Mouse (Mus musculus) limb, embryonic 13.5 days (tissue): Measurements from ENCODE around the gene Dlg2. TPM values are rescaled to one million over a fixed set of nuclear protein-coding genes. Genes with fewer than 3 reads are reported as not detected.

ENCODE experiments used
- ATAC-seq: fragments of 200-750 bp; cut with Nextera tagmentation; 2 replicates; pipeline ENCODE4 v1.8.0; 2017; ENCODE audit warnings: low read depth, moderate number of reproducible peaks, moderate TSS enrichment; ENCODE audit not compliant: low FRiP score
- H3K27ac ChIP-seq: fragments of 300-500 bp; sonication (generic); 2 replicates; pipeline ENCODE4 v1.5.1; 2015; ENCODE audit warnings: inconsistent platforms, mild to moderate bottlenecking, moderate library complexity
- H3K27me3 ChIP-seq: fragments of 300-500 bp; sonication (generic); 2 replicates; pipeline ENCODE4 v1.6.1; 2015; ENCODE audit warnings: mild to moderate bottlenecking, inconsistent platforms
- H3K36me3 ChIP-seq: fragments of 300-500 bp; sonication (generic); 2 replicates; pipeline ENCODE4 v1.6.1; 2015; ENCODE audit warnings: inconsistent platforms, mild to moderate bottlenecking, moderate library complexity
- H3K4me1 ChIP-seq: fragments of 300-500 bp; sonication (generic); 2 replicates; pipeline ENCODE4 v1.6.1; 2015; ENCODE audit warnings: inconsistent platforms
- H3K4me2 ChIP-seq: fragments of 300-500 bp; sonication (generic); replicated peaks from 2 replicates; pipeline ENCODE4 v1.6.1; 2015; ENCODE audit warnings: inconsistent platforms, mild to moderate bottlenecking, moderate library complexity
- H3K4me3 ChIP-seq: fragments of 300-500 bp; sonication (generic); 2 replicates; pipeline ENCODE4 v1.5.1; 2015; ENCODE audit warnings: moderate library complexity, mild to moderate bottlenecking, inconsistent platforms
- H3K9ac ChIP-seq: fragments of 300-500 bp; sonication (generic); 2 replicates; pipeline ENCODE4 v1.6.1; 2015; ENCODE audit warnings: mild to moderate bottlenecking, inconsistent platforms
- H3K9me3 ChIP-seq: fragments of 300-500 bp; sonication (generic); 2 replicates; pipeline ENCODE4 v1.6.1; 2016; ENCODE audit warnings: inconsistent platforms
- WGBS: fragments of 180-500 bp; shearing (Covaris S2); methylation state at CpG from one replicate; pipeline ENCODE4 v1.1.7; 2015; 5-methylcytosine and 5-hydroxymethylcytosine counted together
- polyA plus RNA-seq: library from polyadenylated mRNA; unstranded; fragments of >200 nt; fragmentation: Nextera tagmentation; extraction: Ambion mirVana; gene quantifications from 2 replicates; pipeline ENCODE4 v1.2.1, GENCODE M21; 2015

Gene Dlg2
- 4.2 and 4.7 TPM in 2 replicates for polyA plus RNA-seq

DNA sequence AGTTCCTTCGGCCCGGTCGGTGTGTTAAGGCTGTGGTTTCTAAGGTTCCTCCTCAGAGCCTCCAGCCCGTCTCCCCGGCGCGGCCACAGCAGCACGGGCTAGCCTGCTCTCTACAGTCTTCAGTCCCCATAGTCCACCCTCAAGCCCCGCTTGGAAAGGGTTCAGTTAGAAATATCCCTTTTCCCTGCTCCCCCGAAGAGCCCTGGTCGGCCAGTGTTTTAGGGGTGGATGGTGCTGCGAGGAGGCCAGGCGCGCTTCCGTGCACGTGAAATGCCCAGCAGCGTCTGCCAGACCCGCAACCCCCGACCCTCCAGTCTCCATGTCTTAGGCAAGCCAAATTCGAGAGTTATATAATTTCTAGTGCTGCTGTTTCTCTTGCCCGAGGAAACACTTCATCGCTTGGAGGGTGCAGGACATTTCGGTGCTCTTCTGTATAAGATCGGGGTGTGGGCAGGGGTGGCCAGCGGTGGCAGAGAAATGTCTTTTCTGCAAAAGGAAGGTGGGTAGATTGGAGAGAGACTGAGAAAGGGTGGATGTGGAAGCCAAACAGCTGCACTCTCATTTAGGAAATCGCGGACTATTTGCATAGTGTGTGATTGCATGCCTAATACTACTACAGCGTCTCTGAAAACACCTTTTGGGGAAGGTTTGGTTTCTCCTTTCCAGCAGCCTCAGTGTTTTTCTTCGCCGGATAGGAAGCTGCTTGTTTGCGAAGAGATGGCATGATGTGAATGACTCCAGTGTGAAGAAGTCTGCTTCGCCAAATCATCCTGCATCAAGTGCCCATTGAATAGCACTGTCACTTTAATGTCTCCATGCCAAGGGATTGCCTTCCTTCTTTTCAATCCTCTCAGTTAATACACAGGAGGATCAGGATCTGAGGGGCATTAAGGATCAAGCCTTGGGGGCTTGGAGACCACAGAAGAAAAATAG lies at the start of gene Dlg2:
Gene Dlg2 (plus strand): TSS at position 360 of the 933 bp plus-strand sequence.
- under 1% methylated on average over 32 of the region's 32 CpGs for WGBS
- ATAC-seq = no peak; the same call in 1 of the 2 replicates

DNA sequence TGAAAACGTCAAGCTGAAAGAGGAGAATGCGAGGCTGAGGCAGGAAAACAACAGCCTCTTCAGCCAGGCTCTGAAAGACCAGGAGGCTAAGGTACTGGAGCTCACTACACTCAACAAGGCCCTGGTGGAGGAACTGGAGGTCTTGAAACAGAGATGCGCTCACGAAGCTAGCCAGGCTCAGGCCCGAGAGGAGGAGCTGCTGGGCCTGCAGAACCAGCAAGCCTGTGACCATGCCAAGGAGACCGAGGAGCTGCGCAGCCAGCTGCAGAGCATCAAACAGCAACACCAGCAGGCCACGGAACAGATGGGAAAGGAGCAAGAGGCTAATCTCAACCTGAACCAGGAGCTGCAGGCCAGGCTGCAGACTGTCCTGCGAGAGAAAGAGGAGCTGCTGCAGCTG lies 49.5 kb upstream of the Dlg2 start:
- 64% methylated on average over 9 of the region's 9 CpGs for WGBS
- peak overlapping the region; percentile 67 for H3K4me2 ChIP-seq
- no peaks in the 10 kb centered on the region for H3K9me3 ChIP-seq
- 0 out of 2 replicates have a peak, but pooled peaks cover 6% of the 10 kb centered on the region for H3K4me1 ChIP-seq
- H3K27ac ChIP-seq = no peak overlapping the region
- H3K4me3 ChIP-seq = peak overlapping the region; percentile 42
- no peaks in the 10 kb centered on the region for H3K36me3 ChIP-seq
- no peaks in the 10 kb centered on the region for H3K27me3 ChIP-seq
- peak overlapping the region; percentile 55; the same call in 1 of the 2 replicates for H3K9ac ChIP-seq
- no peak for ATAC-seq

More for the DNA sequence above, at the start of gene Dlg2:
- Histone ChIP-seq H3K9ac (peak within 1 kb of the TSS; percentile 77), H3K27me3 (peaks cover 11% of the 10 kb centered on the region), H3K4me2 (peak within 1 kb of the TSS; percentile 89), H3K36me3 (no peaks in the 10 kb centered on the region; the same call in 1 of the 2 replicates), H3K4me3 (peak within 1 kb of the TSS; percentile 68), H3K27ac (no peak within 1 kb of the TSS), H3K4me1 (peaks cover 10% of the 10 kb centered on the region; the same call in 1 of the 2 replicates), H3K9me3 (no peaks in the 10 kb centered on the region)

GRCm38 (mm10) chr7:90432221-90432620 lies 44.3 kb upstream of the Dlg2 start:
- no peak for ATAC-seq
- H3K4me1 ChIP-seq = no peaks in the 10 kb centered on the region

GRCm38 (mm10) chr7:90440044-90440443 lies 36.4 kb upstream of the Dlg2 start:
- H3K27me3 ChIP-seq = no peaks in the 10 kb centered on the region
- WGBS = 90% methylated on average over 4 of the region's 4 CpGs
- H3K4me2 ChIP-seq = no peak overlapping the region
- no peak overlapping the region for H3K9ac ChIP-seq
- no peak overlapping the region for H3K27ac ChIP-seq
- H3K4me3 ChIP-seq = no peak overlapping the region
- H3K36me3 ChIP-seq = no peaks in the 10 kb centered on the region
- H3K9me3 ChIP-seq = no peaks in the 10 kb centered on the region
- ATAC-seq = no peak
- 0 out of 2 replicates have a peak, but pooled peaks cover 3% of the 10 kb centered on the region for H3K4me1 ChIP-seq

More at GRCm38 (mm10) chr7:90432221-90432620, 44.3 kb upstream of the Dlg2 start:
- H3K27me3 ChIP-seq = no peaks in the 10 kb centered on the region
- no peaks in the 10 kb centered on the region for H3K9me3 ChIP-seq
- no peak overlapping the region for H3K4me2 ChIP-seq
- H3K27ac ChIP-seq = no peak overlapping the region
- H3K4me3 ChIP-seq = no peak overlapping the region
- H3K9ac ChIP-seq = no peak overlapping the region
- no peaks in the 10 kb centered on the region for H3K36me3 ChIP-seq

DNA sequence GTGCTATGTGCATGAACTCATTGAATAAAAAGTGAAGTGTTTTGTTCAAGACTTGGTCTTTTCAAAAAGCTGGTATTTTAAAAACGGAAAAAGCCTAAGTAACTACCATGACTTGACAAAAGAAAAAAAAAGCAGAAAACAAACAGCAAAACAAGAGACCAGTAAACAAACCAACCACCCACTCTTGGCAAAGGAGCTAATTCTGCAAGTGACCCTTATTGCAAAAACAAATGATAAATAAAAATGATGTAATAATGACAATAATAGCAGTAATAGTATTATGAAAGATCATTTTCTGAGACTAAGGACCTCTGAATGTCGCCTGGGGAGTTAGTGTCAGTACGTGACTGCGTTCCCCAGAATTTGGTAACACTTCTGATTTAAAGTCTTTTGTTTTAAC lies 34.4 kb upstream of the Dlg2 start:
- H3K4me1 ChIP-seq = peaks cover 6% of the 10 kb centered on the region; the same call in 1 of the 2 replicates
- H3K27ac ChIP-seq = no peak overlapping the region
- H3K27me3 ChIP-seq = no peaks in the 10 kb centered on the region
- H3K9me3 ChIP-seq = no peaks in the 10 kb centered on the region
- H3K36me3 ChIP-seq = 0 out of 2 replicates have a peak, but pooled peaks cover under 1% of the 10 kb centered on the region
- peak overlapping the region; percentile 62 for H3K4me2 ChIP-seq
- H3K4me3 ChIP-seq = peak overlapping the region; percentile 99
- ATAC-seq = no peak
- WGBS = 14% methylated on average over 4 of the region's 4 CpGs
- peak overlapping the region; percentile 58 for H3K9ac ChIP-seq

DNA sequence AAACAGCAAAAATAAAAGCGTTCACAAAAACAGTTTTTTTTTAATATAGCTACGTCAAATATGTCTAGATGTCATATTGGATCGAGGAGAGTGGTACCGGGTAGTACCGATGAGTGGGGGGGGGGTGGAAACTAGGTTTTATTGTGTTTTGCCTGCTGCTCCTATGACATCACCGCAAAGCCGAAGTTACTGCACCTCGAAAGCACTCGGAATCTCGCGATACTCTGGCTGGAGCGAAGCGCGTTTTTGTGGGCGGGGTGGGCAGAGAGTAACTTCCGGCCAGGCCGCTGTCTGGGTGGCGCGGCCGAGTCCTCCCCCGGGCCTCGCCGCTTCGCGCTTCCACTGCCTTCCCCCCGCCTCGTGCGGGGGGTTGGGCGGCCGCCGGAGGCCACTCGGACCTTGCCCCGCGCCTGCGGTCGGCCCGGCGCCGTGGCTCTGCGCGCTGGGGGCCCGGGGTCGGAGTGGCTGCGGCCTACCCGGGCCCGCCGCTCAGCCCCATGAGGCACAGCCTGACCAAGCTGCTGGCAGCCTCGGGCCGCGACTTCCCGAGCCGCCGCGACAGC lies 33.9 kb upstream of the Dlg2 start, which contains the start of gene Crebzf:
Gene Crebzf (plus strand): TSS at position 212 of the 563 bp plus-strand sequence.
- WGBS = under 1% methylated on average over 41 of the region's 54 CpGs
- H3K9me3 ChIP-seq = no peaks in the 10 kb centered on the region
- H3K4me1 ChIP-seq = peaks cover 6% of the 10 kb centered on the region; the same call in 1 of the 2 replicates
- H3K9ac ChIP-seq = peak within 1 kb of the TSS; percentile 99
- H3K27ac ChIP-seq = peak within 1 kb of the TSS; percentile 97
- no peaks in the 10 kb centered on the region for H3K27me3 ChIP-seq
- H3K36me3 ChIP-seq = peaks cover 5% of the 10 kb centered on the region
- H3K4me3 ChIP-seq = peak within 1 kb of the TSS; percentile 99
- peak; percentile 97 for ATAC-seq
- H3K4me2 ChIP-seq = peak within 1 kb of the TSS; percentile 96

GRCm38 (mm10) chr7:90443101-90444091 lies 33.1 kb upstream of the Dlg2 start:
- peak overlapping the region; percentile 96 for H3K4me2 ChIP-seq
- no peaks in the 10 kb centered on the region for H3K9me3 ChIP-seq
- H3K36me3 ChIP-seq = peaks cover 6% of the 10 kb centered on the region
- no peaks in the 10 kb centered on the region for H3K27me3 ChIP-seq
- H3K4me3 ChIP-seq = peak overlapping the region; percentile 99
- WGBS = under 1% methylated on average over 112 of the region's 123 CpGs
- ATAC-seq = peak; percentile 64
- peaks cover 6% of the 10 kb centered on the region; the same call in 1 of the 2 replicates for H3K4me1 ChIP-seq
- peak overlapping the region; percentile 99 for H3K9ac ChIP-seq
- H3K27ac ChIP-seq = peak overlapping the region; percentile 97

DNA sequence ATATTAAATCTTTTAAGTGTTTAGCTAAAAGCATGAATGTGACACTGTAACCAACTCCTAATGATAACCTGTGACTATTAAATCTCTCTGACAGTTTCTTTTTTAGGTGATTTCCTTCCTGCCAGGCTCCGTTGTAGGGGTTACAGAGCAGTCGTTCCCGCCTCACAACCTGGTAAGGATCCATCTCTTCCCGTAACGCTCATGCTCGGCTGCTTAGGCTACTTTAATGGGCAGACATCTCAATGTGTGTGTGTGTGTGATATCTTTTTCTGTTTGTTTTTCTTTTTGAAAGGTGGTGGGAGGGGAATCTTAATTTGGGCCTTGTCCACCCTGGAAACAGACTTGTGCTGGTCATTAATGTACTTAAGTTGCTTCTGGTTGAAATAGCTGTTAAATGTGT lies 32.3 kb upstream of the Dlg2 start:
- no peak for ATAC-seq
- no peak overlapping the region for H3K27ac ChIP-seq

DNA sequence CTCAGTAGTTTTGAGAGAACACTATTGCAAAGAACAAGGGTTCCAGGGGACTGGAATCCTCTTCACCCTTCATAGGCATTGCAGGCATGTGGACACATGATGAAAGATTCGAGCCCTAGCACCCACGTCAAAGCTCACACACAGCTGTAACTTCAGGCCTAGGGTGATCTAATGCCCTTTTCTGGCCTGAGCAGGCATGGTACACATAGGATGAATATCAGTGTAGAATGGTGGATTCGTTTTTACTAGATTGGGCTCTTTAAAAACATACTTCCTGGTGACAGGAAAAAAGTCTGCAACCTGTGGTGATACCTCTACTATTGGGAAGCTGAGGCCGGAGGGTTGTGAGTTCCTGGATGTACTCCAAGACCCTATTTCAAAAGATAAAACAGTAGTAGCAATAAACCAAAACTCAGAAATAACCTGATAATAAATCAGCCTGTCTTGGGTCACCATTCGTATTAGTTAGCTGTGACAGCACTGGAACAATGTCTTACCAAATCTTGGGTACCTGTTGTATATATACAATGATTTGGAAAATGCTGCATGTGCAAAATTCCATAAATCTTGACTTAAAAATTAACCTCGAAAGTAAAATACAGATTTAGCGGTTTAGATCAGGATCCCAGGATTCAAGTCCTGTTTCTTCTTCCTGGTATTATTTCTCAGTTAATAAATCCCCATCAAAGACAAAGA lies 20.2 kb upstream of the Dlg2 start:
- Histone ChIP-seq H3K9ac (peak overlapping the region; percentile 83), H3K4me2 (peak overlapping the region; percentile 70), H3K27me3 (peaks cover 9% of the 10 kb centered on the region), H3K4me3 (peak overlapping the region; percentile 75), H3K36me3 (peaks cover 22% of the 10 kb centered on the region), H3K4me1 (peaks cover 12% of the 10 kb centered on the region), H3K27ac (peak overlapping the region; percentile 92; the same call in 1 of the 2 replicates), H3K9me3 (no peaks in the 10 kb centered on the region)
- 31% methylated on average over 7 of the region's 7 CpGs for WGBS
- no peak for ATAC-seq

More for the DNA sequence above, 32.3 kb upstream of the Dlg2 start:
- Histone ChIP-seq H3K9ac (peak overlapping the region; percentile 99), H3K27me3 (no peaks in the 10 kb centered on the region), H3K9me3 (no peaks in the 10 kb centered on the region), H3K36me3 (peaks cover 6% of the 10 kb centered on the region), H3K4me3 (peak overlapping the region; percentile 99), H3K4me2 (peak overlapping the region; percentile 96), H3K4me1 (peaks cover 6% of the 10 kb centered on the region; the same call in 1 of the 2 replicates)
- WGBS = under 1% methylated on average over 6 of the region's 6 CpGs

GRCm38 (mm10) chr7:90456845-90457468 lies 19.5 kb upstream of the Dlg2 start, which contains the start of gene Tmem126a:
TSS of gene Tmem126a (minus strand) at chr7:90457229.
- ATAC-seq = peak; percentile 96
- peak within 1 kb of the TSS; percentile 92 for H3K27ac ChIP-seq
- H3K4me1 ChIP-seq = peaks cover 12% of the 10 kb centered on the region
- peaks cover 16% of the 10 kb centered on the region for H3K36me3 ChIP-seq
- WGBS = under 1% methylated on average over 41 of the region's 41 CpGs
- H3K9me3 ChIP-seq = no peaks in the 10 kb centered on the region
- H3K4me2 ChIP-seq = peak within 1 kb of the TSS; percentile 70
- peaks cover 9% of the 10 kb centered on the region for H3K27me3 ChIP-seq
- peak within 1 kb of the TSS; percentile 75 for H3K4me3 ChIP-seq
- peak within 1 kb of the TSS; percentile 83 for H3K9ac ChIP-seq
